Mouse (Mus musculus) hindbrain, embryonic 12.5 days (tissue): ENCODE results near the gene C1qa. TPM values are rescaled to one million over a fixed set of nuclear protein-coding genes. Genes with fewer than 3 reads are reported as not detected.

Experiments used
- ATAC-seq: fragments of 200-750 bp; cut with Nextera tagmentation; 2 replicates; pipeline ENCODE4 v1.8.0; 2017; ENCODE audit warnings: moderate TSS enrichment; ENCODE audit not compliant: low FRiP score
- H3K27ac ChIP-seq: fragments of 300-500 bp; sonication (generic); 2 replicates; pipeline ENCODE4 v1.5.1; 2016; ENCODE audit warnings: mild to moderate bottlenecking
- H3K27me3 ChIP-seq: fragments of 300-500 bp; sonication (generic); 2 replicates; pipeline ENCODE4 v1.6.1; 2016; ENCODE audit warnings: mild to moderate bottlenecking
- H3K36me3 ChIP-seq: fragments of 300-500 bp; sonication (generic); 2 replicates; pipeline ENCODE4 v1.6.1; 2016; ENCODE audit warnings: mild to moderate bottlenecking
- H3K4me1 ChIP-seq: fragments of 300-500 bp; sonication (generic); 2 replicates; pipeline ENCODE4 v1.6.1; 2016
- H3K4me2 ChIP-seq: fragments of 300-500 bp; sonication (generic); replicated peaks from 2 replicates; pipeline ENCODE4 v1.6.1; 2016; ENCODE audit warnings: mild to moderate bottlenecking
- H3K4me3 ChIP-seq: fragments of 300-500 bp; sonication (generic); 2 replicates; pipeline ENCODE4 v1.5.1; 2016; ENCODE audit warnings: mild to moderate bottlenecking
- H3K9ac ChIP-seq: fragments of 300-500 bp; sonication (generic); 2 replicates; pipeline ENCODE4 v1.6.1; 2016; ENCODE audit warnings: mild to moderate bottlenecking, moderate library complexity
- H3K9me3 ChIP-seq: fragments of 300-500 bp; sonication (generic); replicated peaks from 2 replicates; pipeline ENCODE4 v1.6.1; 2016; ENCODE audit warnings: mild to moderate bottlenecking
- WGBS: fragments of 180-500 bp; shearing (Covaris S2); methylation state at CpG from one replicate; pipeline ENCODE4 v1.1.7; 2016; 5-methylcytosine and 5-hydroxymethylcytosine counted together
- polyA plus RNA-seq: library from polyadenylated mRNA; unstranded; fragments of >200 nt; fragmentation: Nextera tagmentation; extraction: Ambion mirVana; gene quantifications from 2 replicates; pipeline ENCODE4 v1.2.1, GENCODE M21; 2016

C1qa gene
- polyA plus RNA-seq, 1 experiment from 2014 or later, result 14.6 TPM

GRCm38 (mm10) chr4:136852119-136852518 is 46.5 kb downstream of the C1qa start:
- H3K9me3 ChIP-seq, result no peaks in the 10 kb centered on the region
- no peak overlapping the region for H3K4me3 ChIP-seq
- H3K9ac ChIP-seq, result no peak overlapping the region
- no peak overlapping the region for H3K4me2 ChIP-seq
- H3K4me1 ChIP-seq, result 0 out of 2 replicates have a peak, but pooled peaks cover 3% of the 10 kb centered on the region
- ATAC-seq, result no peak
- H3K36me3 ChIP-seq, result no peaks in the 10 kb centered on the region
- peaks cover 3% of the 10 kb centered on the region; the same call in 1 of the 2 replicates for H3K27me3 ChIP-seq
- no peak overlapping the region for H3K27ac ChIP-seq
- WGBS, result 65% methylated on average over 5 of the region's 5 CpGs

DNA sequence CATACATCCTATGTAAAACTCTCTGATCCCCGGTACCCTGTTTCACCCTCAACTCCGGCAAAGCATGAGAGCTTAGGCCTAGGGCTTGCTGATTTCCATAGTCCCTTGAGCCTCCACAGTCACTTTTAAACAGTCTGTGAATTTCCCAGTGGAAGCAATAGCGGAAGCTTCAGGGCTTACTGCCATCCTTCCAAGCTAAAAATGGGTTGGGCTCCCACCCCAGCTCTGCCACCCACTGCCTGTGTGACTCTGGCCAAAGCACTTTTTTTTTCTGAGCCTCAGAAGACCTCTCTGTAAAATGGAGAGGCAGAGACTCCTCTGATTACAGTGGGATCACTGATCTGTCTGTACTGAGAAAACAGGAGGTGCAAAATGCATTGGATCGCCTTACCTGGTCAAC is 50.0 kb downstream of the C1qa start:
- Histone ChIP-seq H3K27ac (no peak overlapping the region), H3K4me3 (no peak overlapping the region), H3K36me3 (no peaks in the 10 kb centered on the region), H3K4me2 (no peak overlapping the region), H3K4me1 (peaks cover 7% of the 10 kb centered on the region; the same call in 1 of the 2 replicates), H3K9me3 (no peaks in the 10 kb centered on the region), H3K9ac (no peak overlapping the region), H3K27me3 (peaks cover 3% of the 10 kb centered on the region; the same call in 1 of the 2 replicates)
- WGBS, result 74% methylated on average over 4 of the region's 4 CpGs
- ATAC-seq, result no peak

GRCm38 (mm10) chr4:136847166-136847565 is 51.4 kb downstream of the C1qa start:
- Histone ChIP-seq H3K4me1 (peaks cover 7% of the 10 kb centered on the region; the same call in 1 of the 2 replicates), H3K27ac (no peak overlapping the region), H3K9ac (no peak overlapping the region), H3K4me3 (no peak overlapping the region), H3K36me3 (no peaks in the 10 kb centered on the region), H3K4me2 (no peak overlapping the region), H3K9me3 (no peaks in the 10 kb centered on the region), H3K27me3 (no peaks in the 10 kb centered on the region; the same call in 1 of the 2 replicates)
- 68% methylated on average over 6 of the region's 6 CpGs for WGBS
- no peak for ATAC-seq

Other genes starting within 250 kb of the C1qa start
- 25.4 and 30.8 TPM in 2 replicates for gene Ephb2, start 62.8 kb downstream of the C1qa start, polyA plus RNA-seq
- gene C1qb, start 12.6 kb downstream of the C1qa start, polyA plus RNA-seq, result 31.6 and 34.9 TPM in 2 replicates
- gene C1qc, start 5.7 kb downstream of the C1qa start, polyA plus RNA-seq, result 19.7 and 20.3 TPM in 2 replicates
- 2.2 and 2.8 TPM in 2 replicates for gene Epha8, start 58.0 kb upstream of the C1qa start, polyA plus RNA-seq
- 6.0 and 7.2 TPM in 2 replicates for gene Zbtb40, start 150.0 kb upstream of the C1qa start, polyA plus RNA-seq